Mouse (Mus musculus): ENCODE data around the gene Map3k5.

- TF ChIP-seq CTCF (IDR thresholded peaks at IDR 0.05; ENCODE audit: insufficient read depth, low read length) (no peak), POLR2A (IDR thresholded peaks at IDR 0.05; ENCODE audit: borderline replicate concordance, extremely low read depth, low read depth, low read length) (no peak)
These were observed 207.1 kb downstream of the Map3k5 start for GRCm38 (mm10) chr10:20141376-20141775.

Measured in lung, adult 2 months (tissue).